Mouse (Mus musculus): Measurements from ENCODE around the gene Syncrip. TPM values are rescaled to one million over a fixed set of nuclear protein-coding genes. Genes with fewer than 3 reads are reported as not detected.
"Not testable (repeated sequence)": the region's sequence is repeated elsewhere in the genome, so short reads cannot be mapped to it uniquely, and the experiment has no call there.

Gene Syncrip
- 114 TPM in 2 replicates for polyA plus RNA-seq (2015; fragmentation: Nextera tagmentation; extraction: Ambion mirVana)

DNA sequence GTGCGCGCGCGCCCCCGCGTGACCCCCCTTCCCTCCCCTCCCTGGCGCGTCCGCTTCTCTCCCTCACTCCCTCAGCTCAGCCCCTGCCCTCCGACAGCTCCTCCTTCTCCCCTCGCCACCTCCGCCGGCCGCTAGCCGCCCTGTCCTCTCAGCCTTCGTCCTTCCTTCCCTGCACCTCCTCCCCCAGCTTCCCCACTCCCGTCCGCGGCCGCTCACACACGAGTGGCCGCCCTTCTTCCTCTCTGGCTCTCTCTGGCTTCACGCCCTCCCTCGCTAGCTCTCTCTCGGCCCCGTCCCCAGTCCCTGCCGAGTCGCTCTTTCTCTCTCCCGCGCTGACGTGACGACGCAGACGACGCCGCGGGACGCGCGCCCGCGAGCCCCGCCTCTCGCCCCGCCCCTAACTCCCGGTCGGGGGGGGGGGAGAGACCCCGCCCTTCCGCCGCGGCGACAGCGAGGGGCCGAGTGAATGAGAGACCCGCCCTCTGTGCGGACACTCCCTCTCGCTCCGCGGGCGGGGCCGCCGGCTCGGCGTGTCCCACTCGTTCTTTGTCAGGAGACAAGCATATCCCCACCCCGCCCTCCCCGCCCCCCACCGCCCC, at the start of gene Syncrip:
TSS of gene Syncrip (minus strand) at position 345 of the 599 bp plus-strand sequence.
- not testable (repeated sequence) for H3K9me3 ChIP-seq, H3K27me3 ChIP-seq
- ATAC-seq (ENCODE audit: low FRiP score, low read depth): peak; percentile 95
- Histone ChIP-seq H3K4me2 (replicated peaks) (peak within 1 kb of the TSS; percentile 91), H3K27ac (peak within 1 kb of the TSS; percentile 98), H3K4me3 (peak within 1 kb of the TSS; percentile 99), H3K4me1 (peaks cover 21% of the 10 kb centered on the region), H3K9ac (peak within 1 kb of the TSS; percentile 99), H3K36me3 (peaks cover 10% of the 10 kb centered on the region)
- whole genome bisulfite sequencing: 0% methylated on average over 49 of the region's 68 CpGs

GRCm38 (mm10) chr9:88529979-88530580, 47.7 kb upstream of the Syncrip start:
- no peaks in the 10 kb centered on the region for H3K4me1 ChIP-seq
- WGBS: 44% methylated on average over 5 of the region's 5 CpGs
- H3K27ac ChIP-seq: no peak overlapping the region
- H3K9me3 ChIP-seq: no peaks in the 10 kb centered on the region
- no peak overlapping the region for H3K4me3 ChIP-seq
- H3K27me3 ChIP-seq: no peaks in the 10 kb centered on the region
- H3K36me3 ChIP-seq: no peaks in the 10 kb centered on the region
- no peak for ATAC-seq (ENCODE audit: low FRiP score, low read depth)
- no peak overlapping the region for H3K4me2 ChIP-seq (replicated peaks)
- no peak overlapping the region for H3K9ac ChIP-seq

DNA sequence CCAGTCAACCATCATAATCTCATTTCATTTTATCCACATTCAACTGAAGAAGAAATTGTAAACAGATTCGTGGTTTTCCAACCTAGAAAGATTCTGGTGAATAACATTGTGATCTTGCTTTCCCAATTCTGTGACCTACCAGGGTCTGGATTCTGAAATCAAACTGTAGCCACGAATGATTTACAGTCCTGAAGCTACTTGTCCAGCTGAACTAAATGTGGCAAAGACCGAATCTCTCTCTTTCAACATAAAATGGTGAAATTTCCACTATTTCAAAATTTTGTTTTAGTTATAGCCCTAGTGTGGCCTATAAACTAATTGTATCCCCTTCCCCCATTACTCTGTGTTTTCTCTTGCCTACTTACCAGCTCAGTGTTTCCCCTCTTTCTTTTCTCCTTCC, 47.2 kb upstream of the Syncrip start:
- Histone ChIP-seq H3K9me3 (no peaks in the 10 kb centered on the region), H3K27ac (no peak overlapping the region), H3K27me3 (no peaks in the 10 kb centered on the region), H3K4me2 (replicated peaks) (no peak overlapping the region), H3K9ac (no peak overlapping the region), H3K4me1 (no peaks in the 10 kb centered on the region), H3K36me3 (no peaks in the 10 kb centered on the region), H3K4me3 (no peak overlapping the region)
- 82% methylated on average over 3 of the region's 3 CpGs for WGBS
- no peak for ATAC-seq (ENCODE audit: low FRiP score, low read depth)

- Histone ChIP-seq H3K4me2 (replicated peaks) (no peak overlapping the region), H3K9ac (no peak overlapping the region), H3K27me3 (no peaks in the 10 kb centered on the region), H3K36me3 (no peaks in the 10 kb centered on the region), H3K4me3 (no peak overlapping the region), H3K9me3 (no peaks in the 10 kb centered on the region), H3K27ac (no peak overlapping the region), H3K4me1 (no peaks in the 10 kb centered on the region)
- ATAC-seq (ENCODE audit: low FRiP score, low read depth): no peak
- WGBS: 73% methylated on average over 5 of the region's 5 CpGs
Measured at GRCm38 (mm10) chr9:88528736-88529135, 46.4 kb upstream of the Syncrip start.

DNA sequence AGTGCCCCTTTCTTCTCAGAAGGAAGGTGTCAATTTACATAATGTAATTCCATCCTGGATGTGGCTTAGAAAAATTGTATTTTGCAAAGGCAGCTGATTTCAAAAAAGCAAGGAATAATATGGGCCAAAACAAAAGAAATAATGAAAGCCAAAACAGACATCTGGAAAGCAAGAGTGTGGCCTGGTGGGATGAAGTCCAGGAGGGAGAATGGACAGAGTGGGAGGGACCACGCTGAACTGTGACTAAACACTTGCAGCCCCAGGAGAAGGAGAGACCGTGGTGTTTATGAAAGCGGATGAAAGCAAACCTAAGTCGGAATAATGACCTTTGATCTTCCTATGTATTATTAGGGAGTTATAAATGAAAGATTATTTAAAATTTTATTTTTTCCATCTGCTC, 45.6 kb upstream of the Syncrip start:
- Histone ChIP-seq H3K4me1 (0 out of 2 replicates have a peak, but pooled peaks cover 3% of the 10 kb centered on the region), H3K4me2 (replicated peaks) (no peak overlapping the region), H3K4me3 (no peak overlapping the region), H3K9ac (no peak overlapping the region), H3K27ac (no peak overlapping the region), H3K9me3 (no peaks in the 10 kb centered on the region), H3K36me3 (no peaks in the 10 kb centered on the region), H3K27me3 (no peaks in the 10 kb centered on the region)
- no peak for ATAC-seq (ENCODE audit: low FRiP score, low read depth)
- 61% methylated on average over 4 of the region's 4 CpGs for WGBS

DNA sequence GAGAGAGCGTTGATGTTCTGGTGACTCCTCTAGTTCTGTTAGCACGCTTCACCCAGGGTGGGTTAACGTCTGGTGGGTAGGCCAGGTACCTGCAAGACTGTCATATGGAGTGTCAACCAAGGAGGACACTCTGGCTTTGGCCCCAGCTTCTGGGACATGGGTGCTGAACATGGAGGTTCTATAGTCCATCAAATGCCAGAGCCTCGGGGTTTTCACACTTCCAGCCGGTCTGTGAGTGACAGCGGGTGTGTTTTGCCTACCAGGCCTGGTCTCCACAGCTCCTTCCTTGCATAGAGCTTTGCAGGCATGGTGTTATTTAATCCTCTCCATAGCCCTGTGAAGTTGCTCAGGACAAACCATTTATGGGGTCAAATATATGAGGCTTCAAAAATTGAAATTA, 43.0 kb upstream of the Syncrip start:
- H3K36me3 ChIP-seq: peaks cover 9% of the 10 kb centered on the region
- H3K4me3 ChIP-seq: no peak overlapping the region
- H3K9ac ChIP-seq: no peak overlapping the region
- peaks cover 12% of the 10 kb centered on the region for H3K4me1 ChIP-seq
- no peak for ATAC-seq (ENCODE audit: low FRiP score, low read depth)
- no peaks in the 10 kb centered on the region for H3K27me3 ChIP-seq
- H3K9me3 ChIP-seq: no peaks in the 10 kb centered on the region
- no peak overlapping the region for H3K27ac ChIP-seq
- 85% methylated on average over 6 of the region's 6 CpGs for WGBS
- H3K4me2 ChIP-seq (replicated peaks): no peak overlapping the region

- no peak overlapping the region for H3K4me3 ChIP-seq
- H3K9me3 ChIP-seq: no peaks in the 10 kb centered on the region
- no peaks in the 10 kb centered on the region for H3K27me3 ChIP-seq
- 74% methylated on average over 3 of the region's 3 CpGs for WGBS
- no peak overlapping the region for H3K4me2 ChIP-seq (replicated peaks)
- no peak overlapping the region for H3K27ac ChIP-seq
- H3K9ac ChIP-seq: no peak overlapping the region
- peaks cover 14% of the 10 kb centered on the region for H3K36me3 ChIP-seq
- peaks cover 16% of the 10 kb centered on the region for H3K4me1 ChIP-seq
- no peak for ATAC-seq (ENCODE audit: low FRiP score, low read depth)
Measured at GRCm38 (mm10) chr9:88524796-88525195, 42.4 kb upstream of the Syncrip start.

DNA sequence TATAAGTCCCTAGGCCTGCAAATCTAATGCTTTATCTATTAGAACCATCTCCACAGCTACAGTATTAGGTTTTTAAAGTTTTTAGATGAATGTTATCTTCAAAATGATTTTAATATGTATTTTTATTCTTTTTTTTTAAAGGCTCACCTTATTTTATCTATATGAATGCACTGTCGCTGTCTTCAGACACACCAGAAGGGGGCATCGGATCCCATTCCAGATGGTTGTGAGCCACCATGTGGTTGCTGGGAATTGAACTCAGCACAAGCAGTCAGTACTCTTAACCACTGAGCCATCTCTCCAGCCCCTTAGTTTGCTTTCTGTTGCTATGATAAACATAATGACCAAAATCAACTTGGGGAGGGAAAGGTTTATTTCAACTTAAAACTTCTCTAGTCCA, 42.0 kb upstream of the Syncrip start:
- ATAC-seq (ENCODE audit: low FRiP score, low read depth): no peak
- H3K36me3 ChIP-seq: peaks cover 14% of the 10 kb centered on the region
- WGBS: 92% methylated on average over 2 of the region's 2 CpGs
- H3K9me3 ChIP-seq: no peaks in the 10 kb centered on the region
- no peak overlapping the region for H3K9ac ChIP-seq
- H3K27me3 ChIP-seq: no peaks in the 10 kb centered on the region
- peaks cover 16% of the 10 kb centered on the region for H3K4me1 ChIP-seq
- H3K4me3 ChIP-seq: no peak overlapping the region
- no peak overlapping the region for H3K4me2 ChIP-seq (replicated peaks)
- H3K27ac ChIP-seq: no peak overlapping the region

DNA sequence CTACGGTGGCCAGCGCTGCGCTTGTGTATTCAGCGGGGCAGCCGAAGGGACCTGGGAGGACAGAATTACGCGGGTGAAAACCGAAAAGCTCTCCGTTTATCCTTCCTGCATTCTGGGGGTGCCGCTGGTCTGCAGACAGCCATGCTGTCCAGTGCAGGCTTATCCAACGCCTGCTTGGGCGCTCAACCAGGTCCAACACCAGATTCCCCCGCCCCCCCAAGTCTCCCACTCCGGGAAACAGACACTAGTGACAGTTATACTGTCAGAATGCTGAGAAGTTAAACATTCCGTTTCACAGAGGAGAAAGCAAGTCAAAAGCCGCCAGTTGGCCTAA, 40.9 kb upstream of the Syncrip start:
- WGBS: under 1% methylated on average over 16 of the region's 16 CpGs

GRCm38 (mm10) chr9:88522569-88523334, 40.4 kb upstream of the Syncrip start:
- H3K9me3 ChIP-seq: no peaks in the 10 kb centered on the region
- H3K4me3 ChIP-seq: peak overlapping the region; percentile 60
- H3K9ac ChIP-seq: peak overlapping the region; percentile 90
- WGBS: under 1% methylated on average over 69 of the region's 69 CpGs
- H3K27me3 ChIP-seq: no peaks in the 10 kb centered on the region
- H3K36me3 ChIP-seq: peaks cover 14% of the 10 kb centered on the region
- H3K27ac ChIP-seq: peak overlapping the region; percentile 90
- peaks cover 16% of the 10 kb centered on the region for H3K4me1 ChIP-seq
- peak overlapping the region; percentile 78 for H3K4me2 ChIP-seq (replicated peaks)
- ATAC-seq (ENCODE audit: low FRiP score, low read depth): peak; percentile 90

More for the DNA sequence above, 40.9 kb upstream of the Syncrip start:
- H3K4me1 ChIP-seq: peaks cover 16% of the 10 kb centered on the region
- no peak; the same call in 1 of the 2 replicates for ATAC-seq (ENCODE audit: low FRiP score, low read depth)
- no peaks in the 10 kb centered on the region for H3K9me3 ChIP-seq
- peak overlapping the region; percentile 78 for H3K27ac ChIP-seq
- no peaks in the 10 kb centered on the region for H3K27me3 ChIP-seq
- H3K36me3 ChIP-seq: peaks cover 14% of the 10 kb centered on the region
- peak overlapping the region; percentile 78 for H3K4me2 ChIP-seq (replicated peaks)
- H3K4me3 ChIP-seq: peak overlapping the region; percentile 60
- H3K9ac ChIP-seq: peak overlapping the region; percentile 90

DNA sequence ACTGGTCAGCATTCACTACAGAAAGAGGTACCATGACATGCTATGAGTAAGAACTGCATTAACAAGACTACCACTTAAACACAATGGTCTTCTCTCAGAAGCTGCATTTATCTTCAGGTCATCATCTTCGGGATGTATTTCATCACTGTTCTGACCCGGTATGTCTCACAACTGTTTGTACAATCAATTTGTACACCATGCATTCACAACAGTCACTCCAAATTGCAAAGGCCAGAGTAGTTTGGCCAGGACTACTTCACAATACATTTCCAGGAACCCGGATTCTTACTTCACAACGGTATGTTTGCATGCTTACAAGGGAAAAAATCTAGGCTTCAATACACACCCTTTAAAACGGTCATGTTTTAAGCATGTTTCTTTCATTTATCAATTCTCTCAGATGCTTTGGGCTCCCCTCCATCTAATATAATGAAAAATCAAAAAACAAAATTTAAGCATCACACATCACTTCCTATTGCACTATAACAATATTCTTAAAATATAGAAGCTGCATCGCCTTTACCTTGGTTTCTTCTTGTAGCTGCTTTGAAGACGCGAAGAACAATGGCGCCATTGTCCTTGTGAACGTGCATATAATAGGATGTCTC, 39.7 kb upstream of the Syncrip start:
- Histone ChIP-seq H3K27me3 (no peaks in the 10 kb centered on the region), H3K4me3 (peak overlapping the region; percentile 60), H3K4me2 (replicated peaks) (peak overlapping the region; percentile 72), H3K36me3 (peaks cover 14% of the 10 kb centered on the region), H3K9ac (peak overlapping the region; percentile 90), H3K9me3 (no peaks in the 10 kb centered on the region), H3K4me1 (peaks cover 16% of the 10 kb centered on the region), H3K27ac (peak overlapping the region; percentile 90)
- ATAC-seq (ENCODE audit: low FRiP score, low read depth): no peak
- WGBS: 0% methylated on average over 10 of the region's 10 CpGs

Measured in limb, embryonic 13.5 days (tissue).